Mouse (Mus musculus) kidney, embryonic 15.5 days (tissue): ENCODE measurements at regions not wholly inside any gene's neighbourhood (a gene's known extent, or its start where the extent isn't known, plus 50 kb on each side); places are given as distances from the start of the nearest gene placed in this dataset.

ENCODE experiments used
- ATAC-seq: fragments of 200-750 bp; cut with Nextera tagmentation; replicated peaks from 2 replicates; pipeline ENCODE4 v1.8.0; 2017; ENCODE audit warnings: moderate TSS enrichment; ENCODE audit not compliant: low FRiP score
- H3K27ac ChIP-seq: fragments of 300-500 bp; sonication (generic); 2 replicates; pipeline ENCODE4 v1.5.1; 2015; ENCODE audit warnings: mild to moderate bottlenecking, inconsistent platforms
- H3K27me3 ChIP-seq: fragments of 300-500 bp; sonication (generic); 2 replicates; pipeline ENCODE4 v1.6.1; 2015; ENCODE audit warnings: inconsistent platforms
- H3K36me3 ChIP-seq: fragments of 300-500 bp; sonication (generic); 2 replicates; pipeline ENCODE4 v1.6.1; 2015; ENCODE audit warnings: inconsistent platforms
- H3K4me1 ChIP-seq: fragments of 300-500 bp; sonication (generic); 2 replicates; pipeline ENCODE4 v1.6.1; 2015; ENCODE audit warnings: inconsistent platforms
- H3K4me2 ChIP-seq: fragments of 300-500 bp; sonication (generic); 2 replicates; pipeline ENCODE4 v1.6.1; 2015; ENCODE audit warnings: moderate library complexity, mild to moderate bottlenecking, inconsistent platforms
- H3K4me3 ChIP-seq: fragments of 300-500 bp; sonication (generic); replicated peaks from 2 replicates; pipeline ENCODE4 v1.5.1; 2015; ENCODE audit warnings: mild to moderate bottlenecking, inconsistent platforms
- H3K9ac ChIP-seq: fragments of 300-500 bp; sonication (generic); 2 replicates; pipeline ENCODE4 v1.6.1; 2015; ENCODE audit warnings: mild to moderate bottlenecking, inconsistent platforms
- H3K9me3 ChIP-seq: fragments of 300-500 bp; sonication (generic); replicated peaks from 2 replicates; pipeline ENCODE4 v1.6.1; 2016; ENCODE audit warnings: inconsistent platforms
- WGBS: fragments of 180-500 bp; shearing (Covaris S2); methylation state at CpG from one replicate; pipeline ENCODE4 v1.1.7; 2015; ENCODE audit warnings: mixed read lengths; 5-methylcytosine and 5-hydroxymethylcytosine counted together

DNA sequence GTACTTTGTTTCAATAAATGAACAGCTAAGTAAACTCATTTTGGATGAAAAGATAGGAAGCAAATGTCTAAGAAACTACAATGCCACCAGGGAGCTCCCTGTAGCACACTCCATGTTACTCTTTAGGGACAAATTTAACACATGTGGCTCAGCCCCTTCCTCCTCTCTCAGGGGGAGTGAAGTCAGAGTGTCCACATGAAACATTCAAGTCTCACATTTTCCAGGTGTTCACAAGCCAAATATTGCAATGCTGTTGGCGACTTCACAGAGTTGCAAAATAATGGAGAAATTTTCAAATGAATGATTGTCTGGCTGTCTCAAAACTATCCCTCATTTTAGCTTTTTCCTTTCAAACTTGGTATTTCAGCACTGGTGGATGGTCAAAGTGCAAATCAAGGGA, 564.1 kb upstream of the Zeb2 start:
- WGBS: 76% methylated on average over 1 of the region's 1 CpGs
- Histone ChIP-seq H3K27ac (no peak overlapping the region), H3K9ac (no peak overlapping the region), H3K4me1 (peaks cover 8% of the 10 kb centered on the region), H3K27me3 (no peaks in the 10 kb centered on the region), H3K36me3 (no peaks in the 10 kb centered on the region), H3K4me3 (no peak overlapping the region), H3K4me2 (no peak overlapping the region), H3K9me3 (no peaks in the 10 kb centered on the region)
- no peak for ATAC-seq

DNA sequence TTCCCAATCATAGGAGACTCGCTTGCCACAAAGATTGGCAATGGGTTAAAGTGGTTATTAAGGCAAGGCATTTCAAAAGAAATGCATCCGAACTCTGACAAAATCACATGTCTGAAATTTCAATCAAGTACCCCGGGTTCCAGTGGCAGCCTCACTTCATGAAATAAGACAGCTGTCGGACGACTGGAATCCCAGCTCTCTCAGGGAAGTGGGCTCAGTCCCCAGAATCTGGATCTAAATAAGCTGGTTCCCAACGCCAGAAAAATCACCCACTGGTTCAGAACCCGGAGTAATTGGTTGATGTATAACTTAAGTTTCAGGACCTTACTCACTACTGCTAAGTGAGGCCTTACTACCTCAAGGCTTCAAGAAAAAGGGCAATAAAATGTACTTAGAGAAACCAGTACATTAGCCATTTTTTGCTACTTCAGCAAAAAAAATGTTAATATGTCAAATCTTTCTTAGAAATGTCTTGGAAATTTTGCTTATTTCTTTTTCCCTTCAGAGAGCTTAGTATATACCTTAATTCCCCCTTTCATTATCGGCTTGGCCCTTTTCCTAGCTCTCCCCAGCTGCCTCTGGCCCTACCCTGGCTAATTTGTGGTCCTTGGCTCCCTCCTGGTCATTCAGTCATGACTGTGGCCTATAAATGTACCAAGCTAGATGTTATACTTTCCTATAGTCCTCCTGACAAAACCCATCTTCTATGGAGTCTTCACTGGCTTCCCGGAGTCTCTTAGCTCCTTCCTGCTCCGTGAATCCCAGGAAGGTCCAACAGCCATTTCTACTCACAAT, 562.1 kb upstream of the Zeb2 start:
- 0 out of 2 replicates have a peak overlapping the region, but pooled peaks have one; percentile 9 for H3K27ac ChIP-seq
- WGBS: 67% methylated on average over 10 of the region's 10 CpGs
- no peaks in the 10 kb centered on the region for H3K36me3 ChIP-seq
- H3K9ac ChIP-seq: no peak overlapping the region
- H3K4me1 ChIP-seq: peaks cover 8% of the 10 kb centered on the region
- no peaks in the 10 kb centered on the region for H3K27me3 ChIP-seq
- H3K9me3 ChIP-seq: no peaks in the 10 kb centered on the region
- H3K4me2 ChIP-seq: peak overlapping the region; percentile 39; the same call in 1 of the 2 replicates
- H3K4me3 ChIP-seq: no peak overlapping the region
- ATAC-seq: no peak

DNA sequence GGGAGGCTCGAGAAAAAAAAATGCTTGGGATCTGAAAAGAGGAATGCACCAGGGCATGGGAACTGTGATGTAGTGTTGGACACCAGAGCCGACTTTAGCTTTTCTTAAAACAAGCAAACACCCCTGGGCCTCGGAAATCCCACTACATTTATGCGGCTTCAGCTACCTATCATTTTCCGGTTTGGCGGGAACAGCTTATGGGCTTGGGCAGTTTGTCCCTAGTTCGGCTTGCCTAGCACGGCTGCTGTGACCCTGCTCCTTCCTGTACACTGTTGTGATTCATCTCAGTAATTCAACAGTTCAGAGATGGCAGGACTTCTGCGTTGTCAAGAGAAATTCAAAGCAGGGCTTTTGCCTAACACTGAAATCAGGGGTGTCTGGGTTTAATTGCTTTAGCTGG, 561.5 kb upstream of the Zeb2 start:
- no peak overlapping the region for H3K9ac ChIP-seq
- 35% methylated on average over 9 of the region's 9 CpGs for WGBS
- 0 out of 2 replicates have a peak, but pooled peaks have one; percentile 52 for ATAC-seq
- no peaks in the 10 kb centered on the region for H3K36me3 ChIP-seq
- H3K4me2 ChIP-seq: peak overlapping the region; percentile 39
- H3K4me3 ChIP-seq: 0 out of 2 replicates have a peak overlapping the region, but pooled peaks have one; percentile 8
- no peaks in the 10 kb centered on the region for H3K27me3 ChIP-seq
- peaks cover 8% of the 10 kb centered on the region for H3K4me1 ChIP-seq
- H3K27ac ChIP-seq: 0 out of 2 replicates have a peak overlapping the region, but pooled peaks have one; percentile 9
- no peaks in the 10 kb centered on the region for H3K9me3 ChIP-seq

DNA sequence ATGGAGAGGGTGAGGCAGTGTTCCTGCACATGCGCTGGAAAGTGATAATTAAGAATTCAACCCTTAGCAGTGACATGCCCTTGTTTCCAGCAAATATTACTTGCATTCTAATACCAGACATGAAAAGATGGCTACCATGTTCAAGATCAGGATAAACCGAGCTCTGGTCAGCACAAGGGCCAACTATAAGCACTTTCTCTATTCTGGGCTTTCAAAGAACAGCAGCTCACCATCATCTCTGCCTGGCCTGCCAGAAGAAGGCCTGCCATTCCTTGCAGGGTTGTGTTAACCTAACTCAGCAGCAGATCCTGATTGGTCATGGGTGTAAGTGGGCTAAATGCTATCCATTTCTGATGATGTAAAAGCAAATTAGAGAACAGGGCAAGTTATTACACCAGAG, 558.6 kb upstream of the Zeb2 start:
- no peak overlapping the region for H3K4me3 ChIP-seq
- no peak overlapping the region for H3K4me2 ChIP-seq
- no peaks in the 10 kb centered on the region for H3K36me3 ChIP-seq
- WGBS: 94% methylated on average over 2 of the region's 2 CpGs
- H3K27ac ChIP-seq: no peak overlapping the region
- H3K27me3 ChIP-seq: no peaks in the 10 kb centered on the region
- H3K9ac ChIP-seq: no peak overlapping the region
- H3K9me3 ChIP-seq: no peaks in the 10 kb centered on the region
- no peak for ATAC-seq
- H3K4me1 ChIP-seq: peaks cover 8% of the 10 kb centered on the region

DNA sequence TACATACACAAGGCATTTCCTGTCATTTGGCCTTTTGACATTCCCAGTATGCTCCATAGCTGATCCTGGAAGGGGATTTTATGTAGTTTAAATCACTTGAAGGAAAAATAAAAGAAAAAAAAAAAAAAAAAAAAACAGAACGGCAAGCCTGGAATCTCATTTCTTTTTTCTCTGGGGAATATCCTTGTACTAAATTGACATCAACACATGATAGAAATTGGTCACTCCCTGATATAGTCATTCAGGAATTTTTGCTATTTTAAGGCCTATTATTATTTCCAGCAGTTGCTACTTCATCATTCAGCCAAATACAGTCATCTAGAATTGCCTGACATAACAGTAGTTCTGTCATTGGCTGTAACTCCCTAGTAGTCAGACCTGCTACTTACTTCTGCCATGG, 538.8 kb upstream of the Zeb2 start:
- Histone ChIP-seq H3K36me3 (no peaks in the 10 kb centered on the region), H3K4me2 (no peak overlapping the region), H3K27ac (no peak overlapping the region), H3K9ac (no peak overlapping the region), H3K4me1 (no peaks in the 10 kb centered on the region), H3K27me3 (no peaks in the 10 kb centered on the region), H3K4me3 (no peak overlapping the region), H3K9me3 (no peaks in the 10 kb centered on the region)
- WGBS: 45% methylated on average over 1 of the region's 1 CpGs
- ATAC-seq: no peak

DNA sequence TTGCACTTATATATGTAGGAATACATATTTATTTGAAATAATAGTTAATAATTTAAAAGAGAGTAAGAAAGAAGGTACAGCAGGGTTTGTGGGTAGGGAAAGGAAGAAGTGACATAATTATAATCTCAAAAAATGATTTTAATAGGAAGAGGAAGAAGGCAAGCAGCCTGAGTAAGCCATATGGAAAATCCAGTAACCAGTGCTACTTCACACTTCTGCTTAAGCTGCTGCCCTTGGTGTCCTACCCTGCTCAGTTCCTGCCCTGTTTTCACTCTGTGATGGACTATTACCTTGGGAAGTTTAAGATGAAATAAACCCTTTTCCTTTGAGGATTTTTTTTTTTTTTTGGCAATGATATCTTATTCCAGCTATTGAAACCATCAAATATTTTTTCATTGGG, 537.5 kb upstream of the Zeb2 start:
- Histone ChIP-seq H3K4me2 (no peak overlapping the region), H3K9me3 (no peaks in the 10 kb centered on the region), H3K27me3 (no peaks in the 10 kb centered on the region), H3K36me3 (no peaks in the 10 kb centered on the region), H3K9ac (no peak overlapping the region), H3K27ac (no peak overlapping the region), H3K4me3 (no peak overlapping the region), H3K4me1 (no peaks in the 10 kb centered on the region)
- ATAC-seq: no peak

DNA sequence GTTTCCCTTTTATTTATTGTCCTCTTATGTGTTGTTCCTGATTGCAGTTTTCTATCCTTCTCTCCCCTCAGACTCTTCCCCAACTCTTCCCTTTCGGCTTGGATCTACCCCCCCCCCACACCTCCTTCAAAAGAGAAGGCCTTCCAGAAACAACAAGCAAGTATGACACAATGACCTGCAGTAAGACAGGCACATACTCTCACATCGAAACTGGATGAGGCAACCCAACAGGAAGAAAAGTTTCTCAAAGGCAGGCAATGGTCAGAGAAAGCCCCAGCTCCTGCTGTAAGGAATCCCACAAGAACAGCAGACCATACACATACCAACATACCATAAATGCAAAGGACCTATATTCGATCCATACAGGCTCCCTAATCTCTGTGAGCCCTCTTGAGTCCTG, 535.8 kb upstream of the Zeb2 start:
- no peaks in the 10 kb centered on the region for H3K4me1 ChIP-seq
- H3K27ac ChIP-seq: no peak overlapping the region
- no peaks in the 10 kb centered on the region for H3K36me3 ChIP-seq
- H3K9me3 ChIP-seq: no peaks in the 10 kb centered on the region
- H3K4me2 ChIP-seq: no peak overlapping the region
- no peak overlapping the region for H3K9ac ChIP-seq
- H3K4me3 ChIP-seq: no peak overlapping the region
- ATAC-seq: no peak
- WGBS: 80% methylated on average over 3 of the region's 3 CpGs
- no peaks in the 10 kb centered on the region for H3K27me3 ChIP-seq

DNA sequence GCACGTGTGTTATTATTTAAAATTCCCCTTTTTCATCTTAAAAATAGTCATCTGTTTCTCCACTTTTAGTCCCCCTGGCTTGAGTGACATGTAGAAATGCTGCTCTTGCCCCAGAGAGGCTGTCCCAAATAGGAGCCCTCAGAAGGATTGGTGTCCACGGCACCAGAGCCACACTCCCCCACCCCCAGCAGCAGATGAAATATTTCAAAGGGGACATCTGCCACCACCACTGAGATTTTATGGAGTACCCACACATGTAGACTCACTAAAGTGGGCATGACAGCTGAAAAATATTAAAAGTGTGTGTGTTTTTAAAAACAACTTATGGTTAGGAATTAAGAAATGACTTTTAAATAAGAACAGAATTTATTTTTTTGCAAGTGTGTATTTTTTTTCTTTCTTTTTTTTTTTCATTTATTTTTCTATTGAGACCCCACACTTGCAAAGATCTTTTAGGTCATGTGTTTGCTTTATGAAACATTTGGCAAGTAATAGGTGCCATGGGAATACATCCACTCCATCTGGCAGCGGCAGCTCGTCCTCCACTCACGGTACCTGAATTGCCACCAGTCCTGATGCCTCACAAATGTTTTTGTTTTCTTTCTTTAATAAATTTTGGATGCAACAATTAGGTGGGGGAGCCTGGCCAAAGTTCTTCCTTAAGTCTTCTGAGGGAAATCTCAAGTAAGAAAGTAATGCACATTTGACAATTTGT, 533.2 kb upstream of the Zeb2 start:
- H3K4me2 ChIP-seq: no peak overlapping the region
- no peaks in the 10 kb centered on the region for H3K27me3 ChIP-seq
- no peaks in the 10 kb centered on the region for H3K9me3 ChIP-seq
- H3K9ac ChIP-seq: no peak overlapping the region
- H3K36me3 ChIP-seq: no peaks in the 10 kb centered on the region
- H3K4me1 ChIP-seq: no peaks in the 10 kb centered on the region
- WGBS: 63% methylated on average over 5 of the region's 5 CpGs
- no peak overlapping the region for H3K4me3 ChIP-seq
- no peak overlapping the region for H3K27ac ChIP-seq
- ATAC-seq: no peak

DNA sequence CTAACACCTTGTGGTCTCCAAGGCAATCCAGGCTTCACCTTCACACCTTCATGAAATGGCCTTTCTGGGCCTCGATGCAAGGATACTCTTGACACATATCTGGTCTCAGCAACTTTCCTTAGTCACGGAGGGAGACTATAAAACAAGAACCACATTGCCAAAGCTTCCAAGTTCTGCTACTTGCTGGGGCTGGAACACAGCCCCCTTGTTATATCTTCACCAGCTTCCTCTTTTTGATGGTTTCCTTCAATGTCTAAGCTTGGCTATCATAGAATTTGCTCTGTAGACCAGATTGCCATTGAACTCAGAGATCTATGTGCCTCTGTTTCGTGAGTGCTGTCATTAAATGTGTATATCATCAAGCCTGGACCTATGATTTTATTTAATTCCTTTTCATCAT, 530.7 kb upstream of the Zeb2 start:
- Histone ChIP-seq H3K4me1 (no peaks in the 10 kb centered on the region), H3K9me3 (no peaks in the 10 kb centered on the region), H3K36me3 (no peaks in the 10 kb centered on the region), H3K9ac (no peak overlapping the region), H3K27me3 (no peaks in the 10 kb centered on the region), H3K4me3 (no peak overlapping the region), H3K4me2 (no peak overlapping the region), H3K27ac (no peak overlapping the region)
- no peak for ATAC-seq
- WGBS: 74% methylated on average over 3 of the region's 3 CpGs

DNA sequence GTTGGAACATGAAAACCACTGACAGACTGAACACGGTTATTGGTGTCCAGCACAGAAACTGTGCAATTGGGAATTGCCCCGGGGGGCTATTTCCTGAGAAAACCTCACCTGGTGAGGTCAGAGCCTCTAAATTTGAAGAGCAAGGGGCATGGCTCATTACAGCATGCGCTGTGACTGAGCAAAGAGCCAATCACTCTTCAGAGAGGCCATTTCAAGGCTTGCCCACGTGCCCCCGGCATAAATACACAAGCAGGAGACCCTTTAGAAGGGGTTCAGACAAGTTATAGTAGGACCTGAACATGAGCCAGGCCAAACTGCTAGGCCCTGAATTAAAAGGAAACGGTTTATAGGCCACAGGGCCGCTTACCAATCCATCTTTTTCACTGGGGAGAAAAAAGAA, 512.9 kb upstream of the Zeb2 start:
- ATAC-seq: no peak
- Histone ChIP-seq H3K27ac (no peak overlapping the region), H3K4me1 (0 out of 2 replicates have a peak, but pooled peaks cover 2% of the 10 kb centered on the region), H3K9ac (no peak overlapping the region), H3K27me3 (no peaks in the 10 kb centered on the region), H3K4me3 (no peak overlapping the region), H3K4me2 (no peak overlapping the region), H3K9me3 (no peaks in the 10 kb centered on the region), H3K36me3 (no peaks in the 10 kb centered on the region)
- 50% methylated on average over 7 of the region's 7 CpGs for WGBS

DNA sequence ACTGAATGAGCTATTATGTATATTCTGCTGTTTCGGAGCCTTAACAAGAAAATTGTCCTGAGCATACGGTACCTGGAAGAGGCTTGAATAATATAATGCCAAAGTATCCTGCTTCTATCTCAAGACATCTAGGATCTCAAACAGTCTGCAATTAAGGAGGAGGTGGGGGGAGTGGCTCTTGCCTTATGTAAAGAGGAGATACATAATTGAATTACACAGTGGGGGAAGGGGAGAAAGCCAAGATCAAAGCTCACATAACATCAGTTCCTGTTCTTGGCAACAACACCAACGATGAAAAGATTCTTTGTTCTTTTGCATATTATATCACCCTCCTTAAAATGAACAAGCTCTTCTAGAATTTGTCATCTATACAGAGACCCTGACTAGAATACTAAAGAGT, 512.4 kb upstream of the Zeb2 start:
- H3K4me2 ChIP-seq: no peak overlapping the region
- no peak overlapping the region for H3K4me3 ChIP-seq
- H3K27ac ChIP-seq: no peak overlapping the region
- H3K4me1 ChIP-seq: 0 out of 2 replicates have a peak, but pooled peaks cover 2% of the 10 kb centered on the region
- H3K9ac ChIP-seq: no peak overlapping the region
- H3K27me3 ChIP-seq: no peaks in the 10 kb centered on the region
- no peaks in the 10 kb centered on the region for H3K36me3 ChIP-seq
- 65% methylated on average over 3 of the region's 3 CpGs for WGBS
- no peaks in the 10 kb centered on the region for H3K9me3 ChIP-seq
- ATAC-seq: no peak

DNA sequence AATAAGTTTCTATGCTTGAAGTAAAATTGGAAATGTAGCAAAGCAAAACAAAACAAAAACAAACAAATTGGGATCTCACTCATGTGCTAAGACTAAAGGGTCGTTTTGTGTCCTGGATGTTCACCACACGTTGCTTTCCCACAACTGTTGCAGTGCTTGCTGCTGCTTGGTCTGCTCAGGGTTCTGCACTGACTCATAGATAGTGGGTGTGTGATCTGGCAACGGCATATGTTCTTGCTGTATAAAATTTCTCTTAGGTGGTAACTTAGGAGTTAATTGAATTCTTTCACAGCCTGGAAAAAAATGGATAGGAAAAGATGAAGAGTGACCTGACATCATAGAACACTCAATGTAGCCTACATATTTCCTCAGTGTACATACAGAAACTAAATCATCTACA, 505.9 kb upstream of the Zeb2 start:
- H3K36me3 ChIP-seq: no peaks in the 10 kb centered on the region
- H3K9me3 ChIP-seq: no peaks in the 10 kb centered on the region
- H3K4me3 ChIP-seq: no peak overlapping the region
- H3K4me1 ChIP-seq: no peaks in the 10 kb centered on the region
- H3K9ac ChIP-seq: no peak overlapping the region
- no peak overlapping the region for H3K27ac ChIP-seq
- no peaks in the 10 kb centered on the region for H3K27me3 ChIP-seq
- 73% methylated on average over 3 of the region's 3 CpGs for WGBS
- no peak overlapping the region for H3K4me2 ChIP-seq
- no peak for ATAC-seq
